Mouse (Mus musculus): ENCODE measurements around the gene Tex44.

- TF ChIP-seq CTCF (IDR thresholded peaks at IDR 0.05; ENCODE audit: insufficient read depth, low read length) = no peak
- no peak for TF ChIP-seq POLR2A (IDR thresholded peaks at IDR 0.05; ENCODE audit: borderline replicate concordance, extremely low read depth, low read depth, low read length)
These were observed 38.2 kb downstream of the Tex44 start for GRCm38 (mm10) chr1:86464223-86464874.

All from lung, adult 2 months (tissue).